In the genomic region with DNA sequence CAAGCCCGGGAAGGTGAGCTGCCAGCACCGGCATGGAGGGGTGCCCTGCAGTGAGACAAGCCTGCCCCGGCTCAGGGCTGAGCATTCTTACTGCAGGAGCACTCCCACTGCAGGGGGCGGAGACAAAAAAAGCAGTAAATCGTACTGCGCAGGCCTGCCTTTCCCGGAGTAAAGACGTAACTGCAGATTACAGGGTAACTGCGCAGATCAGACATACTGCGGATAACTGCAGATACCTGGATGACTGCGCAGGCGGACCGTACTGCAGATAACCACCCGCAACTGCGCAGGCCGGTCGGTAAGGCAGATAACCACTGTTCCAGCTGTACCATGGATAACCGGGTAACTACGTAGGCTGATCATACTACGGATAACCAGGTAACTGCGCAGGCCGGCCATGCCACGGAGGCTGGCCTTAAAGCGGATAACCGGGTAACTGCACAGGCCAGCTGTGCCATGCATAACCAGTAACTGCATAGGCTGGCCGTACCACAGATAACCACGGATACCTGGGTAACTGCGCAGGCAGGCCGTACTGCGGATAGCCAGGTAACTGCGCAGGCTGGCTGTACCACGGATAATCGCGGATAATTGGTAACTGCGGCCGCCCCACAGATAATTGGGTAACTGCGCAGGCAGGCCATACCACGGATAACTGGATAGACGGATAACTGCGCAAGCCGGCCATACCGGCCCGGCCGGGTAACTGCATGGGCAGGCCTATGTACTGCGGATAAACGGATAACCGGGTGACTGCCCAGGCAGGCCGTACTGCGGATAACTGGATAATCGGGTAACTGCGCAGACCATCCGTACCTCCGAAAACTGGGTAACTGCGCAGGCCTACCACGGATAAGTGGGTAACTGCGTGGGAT, we compare ENCODE assay signal across 8 mouse cellular contexts. TPM values are rescaled to one million over a fixed set of nuclear protein-coding genes. Genes with fewer than 3 reads are reported as not detected.
DNase-seq lines count a peak whose midpoint lies in the region; ATAC-seq and TF ChIP-seq lines count a peak whose summit lies in the region.

A gene (plus strand): TSS at position 171 of the 875 bp plus-strand sequence.

- peak within 1 kb of the TSS; percentile 95 for H3K27ac ChIP-seq in bone marrow macrophage, adult 2 months (ENCODE audit: insufficient read depth, low read depth, low read length)
- H3K27ac ChIP-seq in embryonic fibroblast, embryonic 13.5 days (ENCODE audit: insufficient read depth, low read length): peak within 1 kb of the TSS; percentile 53; the same call in 1 of the 2 replicates
- H3K27ac ChIP-seq in heart, embryonic 11.5 days (ENCODE audit: low read depth, low read length): peak within 1 kb of the TSS; percentile 70
- H3K27ac ChIP-seq in kidney, embryonic 15.5 days: peak within 1 kb of the TSS; percentile 86
- H3K27ac ChIP-seq in liver, embryonic 12.5 days: peak within 1 kb of the TSS; percentile 97
- no peak within 1 kb of the TSS; the same call in 1 of the 2 replicates for H3K27ac ChIP-seq in stomach, embryonic 14.5 days (ENCODE audit: low read length)

- peak within 1 kb of the TSS; percentile 78 for H3K4me2 ChIP-seq in heart, embryonic 11.5 days
- peak within 1 kb of the TSS; percentile 67 for H3K4me2 ChIP-seq in kidney, embryonic 15.5 days
- peak within 1 kb of the TSS; percentile 77 for H3K4me2 ChIP-seq in liver, embryonic 12.5 days
- peak within 1 kb of the TSS; percentile 72 for H3K4me2 ChIP-seq in stomach, embryonic 14.5 days (replicated peaks; ENCODE audit: low read depth, low read length)

- WGBS in heart, embryonic 11.5 days (ENCODE audit: insufficient replicate concordance): 50% methylated on average over 56 of the region's 56 CpGs
- WGBS in kidney, embryonic 15.5 days: 56% methylated on average over 56 of the region's 56 CpGs
- 49% methylated on average over 56 of the region's 56 CpGs for WGBS in liver, embryonic 12.5 days (ENCODE audit: insufficient replicate concordance)
- 45% methylated on average over 56 of the region's 56 CpGs for WGBS in stomach, embryonic 14.5 days

- H3K9ac ChIP-seq in heart, embryonic 11.5 days (ENCODE audit: low read depth, low read length): peak within 1 kb of the TSS; percentile 67
- peak within 1 kb of the TSS; percentile 37 for H3K9ac ChIP-seq in kidney, embryonic 15.5 days
- peak within 1 kb of the TSS; percentile 68 for H3K9ac ChIP-seq in liver, embryonic 12.5 days
- peak within 1 kb of the TSS; percentile 38 for H3K9ac ChIP-seq in stomach, embryonic 14.5 days (replicated peaks; ENCODE audit: low read depth, low read length)

- 0 out of 2 replicates have a peak, but pooled peaks cover 4% of the 10 kb centered on the region for H3K4me1 ChIP-seq in bone marrow macrophage, adult 2 months (ENCODE audit: control insufficient read depth, insufficient read depth, low read length)
- no peaks in the 10 kb centered on the region for H3K4me1 ChIP-seq in embryonic fibroblast, embryonic 13.5 days (ENCODE audit: control insufficient read depth, insufficient read depth, low read length)
- H3K4me1 ChIP-seq in heart, embryonic 11.5 days (ENCODE audit: control insufficient read depth, insufficient read depth, low read length): 0 out of 2 replicates have a peak, but pooled peaks cover 3% of the 10 kb centered on the region
- H3K4me1 ChIP-seq in kidney, embryonic 15.5 days: peaks cover 15% of the 10 kb centered on the region
- peaks cover 20% of the 10 kb centered on the region for H3K4me1 ChIP-seq in liver, embryonic 12.5 days
- H3K4me1 ChIP-seq in stomach, embryonic 14.5 days (ENCODE audit: control insufficient read depth, insufficient read depth, low read length): peaks cover 3% of the 10 kb centered on the region; the same call in 1 of the 2 replicates

- peaks cover 9% of the 10 kb centered on the region; the same call in 1 of the 2 replicates for H3K36me3 ChIP-seq in heart, embryonic 11.5 days (ENCODE audit: control insufficient read depth, insufficient read depth, low read length)
- peaks cover 53% of the 10 kb centered on the region for H3K36me3 ChIP-seq in kidney, embryonic 15.5 days
- peaks cover 47% of the 10 kb centered on the region for H3K36me3 ChIP-seq in liver, embryonic 12.5 days
- H3K36me3 ChIP-seq in stomach, embryonic 14.5 days (ENCODE audit: control insufficient read depth, insufficient read depth, low read length): peaks cover 5% of the 10 kb centered on the region; the same call in 1 of the 2 replicates

- peak within 1 kb of the TSS; percentile 62 for H3K4me3 ChIP-seq in bone marrow macrophage, adult 2 months (ENCODE audit: insufficient read depth, low read length)
- peak within 1 kb of the TSS; percentile 48 for H3K4me3 ChIP-seq in embryonic fibroblast, embryonic 13.5 days (ENCODE audit: insufficient read depth, low read length)
- peak within 1 kb of the TSS; percentile 62 for H3K4me3 ChIP-seq in heart, embryonic 11.5 days (ENCODE audit: low read depth, low read length)
- H3K4me3 ChIP-seq in kidney, embryonic 15.5 days (replicated peaks): peak within 1 kb of the TSS; percentile 51
- H3K4me3 ChIP-seq in liver, embryonic 12.5 days: peak within 1 kb of the TSS; percentile 59
- H3K4me3 ChIP-seq in stomach, embryonic 14.5 days (ENCODE audit: low read depth, low read length): peak within 1 kb of the TSS; percentile 52

- no peaks in the 10 kb centered on the region for H3K27me3 ChIP-seq in heart, embryonic 11.5 days (ENCODE audit: control insufficient read depth, insufficient read depth, low read length)
- no peaks in the 10 kb centered on the region for H3K27me3 ChIP-seq in kidney, embryonic 15.5 days
- H3K27me3 ChIP-seq in liver, embryonic 12.5 days (replicated peaks): no peaks in the 10 kb centered on the region
- H3K27me3 ChIP-seq in stomach, embryonic 14.5 days (ENCODE audit: control insufficient read depth, insufficient read depth, low read length): no peaks in the 10 kb centered on the region

- DNase-seq in CD4-positive, CD25-positive, alpha-beta regulatory T cell, adult 2 months (ENCODE audit: low read depth, low spot score): peak; percentile 89
- peak; percentile 87 for DNase-seq in naive thymus-derived CD4-positive, alpha-beta T cell, adult 2 months (ENCODE audit: low read depth)

- no peak for TF ChIP-seq POLR2A in bone marrow macrophage, adult 2 months (IDR thresholded peaks at IDR 0.05; ENCODE audit: borderline replicate concordance, low read depth, low read length)
- peak; percentile 89 for TF ChIP-seq POLR2A in embryonic fibroblast, embryonic 13.5 days (IDR thresholded peaks at IDR 0.05; ENCODE audit: low read depth, low read length)

- TF ChIP-seq CTCF in bone marrow macrophage, adult 2 months (IDR thresholded peaks at IDR 0.05; ENCODE audit: low read depth, low read length): no peak
- TF ChIP-seq CTCF in embryonic fibroblast, embryonic 13.5 days (IDR thresholded peaks at IDR 0.05; ENCODE audit: borderline replicate concordance, insufficient read depth, low read length): no peak

- ATAC-seq in heart, embryonic 11.5 days (replicated peaks; ENCODE audit: insufficient number of reproducible peaks, low FRiP score, low TSS enrichment): peak; percentile 83
- ATAC-seq in kidney, embryonic 15.5 days (replicated peaks; ENCODE audit: low FRiP score): peak; percentile 88
- peak; percentile 90 for ATAC-seq in liver, embryonic 12.5 days
- ATAC-seq in stomach, embryonic 14.5 days (ENCODE audit: insufficient number of reproducible peaks, insufficient read depth, low FRiP score, low read depth): peak; percentile 86

- peaks cover 16% of the 10 kb centered on the region for H3K9me3 ChIP-seq in heart, embryonic 11.5 days (replicated peaks; ENCODE audit: control insufficient read depth, low read length)
- peaks cover 21% of the 10 kb centered on the region for H3K9me3 ChIP-seq in kidney, embryonic 15.5 days (replicated peaks)
- H3K9me3 ChIP-seq in liver, embryonic 12.5 days (replicated peaks): peaks cover 13% of the 10 kb centered on the region
- H3K9me3 ChIP-seq in stomach, embryonic 14.5 days (ENCODE audit: control insufficient read depth, low read depth, low read length): peaks cover 22% of the 10 kb centered on the region

RNA-seq across cellular contexts. Expression of the gene that starts here (rescaled TPM):
- 25.0 and 31.7 TPM in 2 replicates for polyA plus RNA-seq in bone marrow macrophage, adult 2 months (2012; ENCODE audit: insufficient read depth, insufficient read length, missing spikeins)
- 11.0 and 12.6 TPM in 2 replicates for polyA plus RNA-seq in embryonic fibroblast, embryonic 13.5 days (2011; ENCODE audit: insufficient read length, low read depth, missing spikeins)
- 2.2 and 3.1 TPM in 2 replicates for polyA plus RNA-seq in heart, embryonic 11.5 days (2014; fragmentation: Nextera tagmentation; extraction: Ambion mirVana)
- 3.0 and 3.8 TPM in 2 replicates for polyA plus RNA-seq in kidney, embryonic 15.5 days (2015; fragmentation: Nextera tagmentation; extraction: Ambion mirVana)
- polyA plus RNA-seq in liver, embryonic 12.5 days (2016; fragmentation: Nextera tagmentation; extraction: Ambion mirVana): 2.3 and 2.8 TPM in 2 replicates
- polyA plus RNA-seq in stomach, embryonic 14.5 days (2014; fragmentation: Nextera tagmentation; extraction: Ambion mirVana): 1.9 and 2.2 TPM in 2 replicates
